Mouse (Mus musculus) adrenal gland, adult 2 months (tissue): Measurements from ENCODE around the gene Mcm5. TPM values are rescaled to one million over a fixed set of nuclear protein-coding genes. Genes with fewer than 3 reads are reported as not detected.

Experiments used
- DNase-seq: peaks from one replicate; pipeline ENCODE4 v3.0.0; 2021
- long read RNA-seq: library from polyadenylated mRNA; stranded (forward); transcript quantifications from one replicate; pipeline ENCODE4 v2.0.0, GENCODE M21; 2021
- polyA plus RNA-seq: library from polyadenylated mRNA; depleted of rRNA; stranded (reverse); fragments of >200 nt; gene quantifications from 2 replicates; pipeline ENCODE4 v1.2.3, GENCODE M21; 2012; rRNA removed
- total RNA-seq, 2 experiments: library from RNA; stranded (reverse); gene quantifications; 2 replicates each; pipeline ENCODE4 v1.2.3; 2021

The Mcm5 gene
- total RNA-seq (1 to 10 TPM; 8.2 to 9.8 TPM), polyA plus RNA-seq (6.7 and 7.3 TPM in 2 replicates)
- long read RNA-seq, transcript Mcm5-201 (17 exons, 3,381 nt) = major isoform, 5 of 13 reads
- long read RNA-seq, partial matches to known transcripts = 2 of 13 reads
- long read RNA-seq, other reads (novel, unspliced or antisense) = 1 of 13 reads

DNA sequence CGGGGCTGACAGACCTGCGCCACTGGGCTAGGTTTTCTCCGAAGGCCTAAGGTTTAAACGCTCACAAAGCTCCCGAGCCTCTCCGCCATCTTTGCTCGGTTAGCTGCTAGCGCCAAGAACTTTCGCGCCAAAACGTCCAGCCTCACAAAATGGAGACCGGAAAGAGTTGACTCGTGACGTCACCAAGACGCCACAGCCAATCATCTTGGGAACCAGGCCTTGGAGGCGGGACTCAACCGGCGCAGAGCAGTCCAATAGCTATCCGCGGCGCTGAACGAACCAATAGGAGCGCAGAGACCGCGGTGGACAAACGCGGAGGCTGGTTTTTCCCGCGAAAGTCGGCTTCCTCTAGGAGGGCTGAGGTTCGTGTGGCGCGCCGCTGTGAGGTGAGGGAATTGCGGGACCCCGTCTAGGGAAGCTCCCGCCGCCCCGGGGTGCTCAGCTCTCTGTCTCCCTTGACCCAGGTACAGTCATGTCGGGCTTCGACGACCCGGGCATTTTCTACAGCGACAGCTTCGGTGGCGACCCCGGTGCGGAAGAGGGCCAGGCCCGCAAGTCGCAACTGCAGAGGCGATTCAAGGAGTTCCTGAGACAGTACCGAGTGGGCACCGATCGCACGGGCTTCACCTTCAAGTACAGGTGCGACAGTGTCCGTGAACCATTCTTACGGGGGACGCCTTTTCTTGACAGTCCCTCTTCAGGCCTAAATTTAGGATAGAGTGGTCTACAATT, at the start of gene Mcm5:
Gene Mcm5 (plus strand): TSS at position 334 of the 732 bp plus-strand sequence.
- peak; percentile 99 for DNase-seq

DNA sequence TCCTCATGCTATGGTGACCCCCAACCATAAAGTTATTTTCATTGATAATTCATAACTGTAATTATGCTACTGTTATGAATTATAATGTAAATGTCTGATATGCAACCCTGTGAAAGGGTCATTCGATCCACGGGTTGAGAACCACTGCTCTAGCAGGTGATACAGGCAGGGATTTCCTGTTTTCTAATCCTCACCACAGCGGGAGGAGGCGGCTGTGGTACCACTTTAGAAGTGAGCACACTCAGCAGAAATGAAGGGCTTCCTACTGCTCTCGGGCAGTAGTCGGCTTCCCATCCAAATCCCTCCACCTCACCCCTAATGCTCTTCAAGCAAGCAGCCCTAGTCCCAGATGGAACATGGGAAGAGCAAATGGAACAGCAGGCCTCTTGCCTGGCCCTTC, 49.3 kb upstream of the Mcm5 start:
- DNase-seq = no peak

GRCm38 (mm10) chr8:75060815-75061214, 48.6 kb upstream of the Mcm5 start:
- DNase-seq = no peak

- peak; percentile 61 for DNase-seq
Measured at GRCm38 (mm10) chr8:75063290-75063689, 46.1 kb upstream of the Mcm5 start.

- no peak for DNase-seq
Measured at GRCm38 (mm10) chr8:75064790-75065189, 44.6 kb upstream of the Mcm5 start.

- no peak for DNase-seq
Measured at GRCm38 (mm10) chr8:75067287-75067686, 42.1 kb upstream of the Mcm5 start.

DNA sequence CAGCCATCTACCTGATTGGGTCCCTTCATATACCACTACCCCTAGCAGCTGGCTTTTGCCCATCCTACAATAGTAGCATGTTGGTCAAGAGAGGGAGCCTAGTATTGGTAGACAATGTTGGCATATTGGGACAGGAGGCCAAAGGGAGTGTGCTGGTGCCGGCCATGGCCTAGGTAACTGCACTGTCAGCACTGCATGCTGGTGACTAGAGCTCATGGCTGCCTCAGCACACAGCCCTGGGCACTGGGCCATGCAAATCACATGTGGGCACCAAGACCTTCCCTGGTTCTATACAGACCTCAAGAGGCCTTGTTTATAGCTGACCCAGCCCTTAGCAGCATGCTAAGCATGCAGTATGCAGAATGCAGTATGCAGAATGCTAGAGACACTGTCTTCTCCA, 39.1 kb upstream of the Mcm5 start:
- no peak for DNase-seq

GRCm38 (mm10) chr8:75071627-75072346, 37.6 kb upstream of the Mcm5 start:
- peak; percentile 81 for DNase-seq

DNA sequence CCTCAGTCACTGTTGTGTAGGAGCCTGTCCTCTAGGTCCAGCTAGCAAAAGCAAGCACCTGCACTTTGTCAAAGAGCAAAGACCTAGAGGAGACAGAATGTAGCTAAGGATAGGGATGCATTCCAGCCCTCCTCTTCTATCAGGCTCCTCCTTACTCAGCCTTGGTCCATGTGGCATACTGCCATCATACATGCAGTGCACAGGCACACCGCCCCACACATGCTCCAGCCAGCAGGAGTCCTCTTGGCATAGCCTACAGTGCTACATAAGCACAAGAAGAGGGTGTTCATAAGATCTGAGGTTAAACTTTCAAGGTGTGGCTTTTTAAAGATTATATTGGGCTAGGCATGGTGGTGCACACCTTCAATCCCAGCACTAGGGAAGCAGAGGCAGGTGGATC, 34.5 kb upstream of the Mcm5 start:
- no peak for DNase-seq

- DNase-seq = no peak
Measured at GRCm38 (mm10) chr8:75078215-75078614, 31.2 kb upstream of the Mcm5 start.

DNA sequence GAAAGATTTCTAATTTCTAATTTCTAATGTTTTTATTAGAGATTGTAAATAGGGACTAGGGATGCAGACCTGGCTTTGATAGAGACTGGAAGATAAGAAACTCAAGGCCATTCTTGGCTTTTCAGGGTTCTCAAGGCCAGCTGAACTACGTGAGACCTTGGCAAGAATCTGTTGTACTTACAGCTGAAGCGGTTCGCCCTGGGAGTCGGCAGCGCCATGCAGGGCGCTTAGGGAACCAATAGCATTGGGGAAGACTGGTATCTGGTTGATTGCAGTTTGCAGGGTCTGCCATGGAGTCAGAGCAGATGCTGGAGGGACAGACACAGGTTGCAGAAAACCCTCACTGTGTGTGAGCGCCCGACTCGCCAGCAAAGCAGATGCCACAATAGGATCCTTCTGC, 30.5 kb upstream of the Mcm5 start:
- no peak for DNase-seq

DNA sequence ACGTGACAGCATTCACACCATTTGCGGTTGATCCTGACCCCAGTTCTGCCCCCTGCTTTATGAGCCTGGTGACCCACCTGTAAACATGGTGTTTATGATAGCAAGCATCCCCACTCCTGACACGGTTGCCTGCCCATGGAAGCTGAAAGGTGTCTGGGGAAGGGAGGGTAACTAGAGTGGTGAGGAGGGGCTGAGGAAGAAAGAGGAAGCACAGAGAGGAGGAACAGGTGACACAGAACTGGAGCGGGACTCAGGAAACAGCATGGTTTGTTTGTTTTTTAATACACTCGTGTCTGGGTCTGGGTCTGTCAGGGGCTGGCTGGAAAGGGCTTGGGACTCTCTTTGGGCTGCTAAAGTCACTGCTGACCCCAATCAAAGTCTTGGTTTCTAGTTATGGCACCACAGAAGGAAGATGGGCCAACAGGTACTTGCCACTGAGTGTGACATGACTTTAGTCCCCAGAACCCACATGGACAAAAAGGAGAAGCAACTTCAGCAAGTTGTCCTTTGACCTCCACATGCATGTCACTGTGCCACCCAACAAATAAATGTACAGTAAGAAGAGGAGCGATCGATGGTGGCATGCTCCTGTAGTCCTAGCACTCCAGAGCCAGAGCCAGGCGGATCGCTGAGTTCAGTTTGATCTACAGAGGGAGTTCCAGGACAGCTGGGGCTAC, 27.9 kb upstream of the Mcm5 start:
- no peak for DNase-seq

DNA sequence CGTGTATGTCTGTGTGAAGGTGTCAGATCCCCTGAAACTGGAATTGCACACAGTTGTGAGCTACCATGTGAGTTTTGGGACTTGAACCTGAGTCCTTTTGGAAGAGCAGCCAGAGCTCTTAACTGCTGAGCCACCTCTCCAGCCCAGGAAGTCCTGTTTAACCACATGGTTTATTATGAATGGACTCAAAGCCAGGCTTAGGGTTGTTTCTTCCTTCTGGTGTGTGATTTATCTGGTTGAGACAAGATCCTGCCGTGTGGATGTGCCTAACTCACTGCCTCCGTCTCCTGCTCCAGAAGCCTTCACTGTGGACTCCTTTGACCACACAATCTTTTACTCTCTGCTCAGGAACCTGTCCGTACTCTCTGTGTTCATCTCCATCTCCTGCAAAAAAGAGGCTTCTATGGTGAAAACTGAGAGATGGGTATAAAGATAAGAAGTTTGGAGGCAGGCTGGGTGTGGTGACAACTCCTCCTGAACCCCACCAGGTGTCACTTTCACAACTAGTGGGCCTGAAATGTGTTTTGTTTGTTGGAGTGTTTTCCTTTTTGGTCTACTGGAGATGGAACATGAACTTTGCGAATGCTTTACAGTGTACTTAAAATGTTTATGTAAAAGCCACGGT, 27.1 kb upstream of the Mcm5 start:
- DNase-seq = no peak

- peak; percentile 97 for DNase-seq
Measured at GRCm38 (mm10) chr8:75083846-75084245, 25.5 kb upstream of the Mcm5 start.

DNA sequence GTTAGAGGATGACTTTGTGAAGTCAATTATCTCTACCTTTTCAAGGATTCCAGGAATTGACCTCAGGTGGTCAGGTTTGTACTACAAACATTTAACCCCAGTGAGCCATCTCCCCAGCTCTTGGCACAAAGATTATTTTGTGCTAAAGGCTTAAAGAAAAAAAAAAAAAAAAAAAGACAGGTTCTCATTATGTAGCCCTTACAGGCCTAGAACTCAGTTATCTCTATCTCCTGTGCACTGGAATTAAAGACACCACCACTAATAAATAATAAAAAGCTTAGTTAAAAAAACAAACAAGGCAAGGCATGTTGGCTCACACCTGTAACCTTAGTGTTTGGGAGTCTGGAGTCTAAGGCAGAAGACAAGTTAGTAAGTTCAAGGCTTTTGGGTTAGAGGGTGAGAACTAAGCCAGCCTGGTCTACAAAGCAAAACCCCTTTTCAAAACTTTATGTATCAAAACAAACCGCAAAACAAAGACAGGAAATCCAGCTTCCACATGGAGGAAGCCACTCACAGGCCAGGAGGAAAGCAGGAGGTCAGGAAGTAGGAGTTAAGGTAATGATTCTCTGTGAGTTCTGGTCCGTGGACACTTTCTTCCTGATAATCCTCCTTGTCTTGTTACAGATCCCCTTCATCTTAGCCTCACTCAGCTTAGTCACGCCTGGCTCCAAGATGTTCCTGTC, 24.8 kb upstream of the Mcm5 start:
- DNase-seq = no peak

DNA sequence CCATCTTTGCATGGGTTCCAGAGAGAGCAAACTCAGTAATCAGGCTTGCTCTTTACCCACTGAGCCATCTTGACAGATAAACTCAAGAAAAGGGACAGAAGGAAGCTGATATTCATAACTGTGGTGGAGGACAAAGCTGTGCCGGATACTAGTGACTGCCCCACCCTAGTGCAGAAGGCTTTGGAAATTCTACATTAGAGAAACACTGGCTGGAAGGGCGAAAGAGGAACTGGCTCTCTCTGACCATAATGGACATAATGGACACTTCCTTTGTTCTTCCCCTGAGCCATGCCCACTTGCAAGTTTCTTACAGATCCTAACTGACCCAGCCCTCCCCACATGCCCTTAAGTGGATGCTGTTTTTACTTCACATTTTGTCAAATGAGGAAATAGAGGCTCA, 23.4 kb upstream of the Mcm5 start:
- DNase-seq = no peak

DNA sequence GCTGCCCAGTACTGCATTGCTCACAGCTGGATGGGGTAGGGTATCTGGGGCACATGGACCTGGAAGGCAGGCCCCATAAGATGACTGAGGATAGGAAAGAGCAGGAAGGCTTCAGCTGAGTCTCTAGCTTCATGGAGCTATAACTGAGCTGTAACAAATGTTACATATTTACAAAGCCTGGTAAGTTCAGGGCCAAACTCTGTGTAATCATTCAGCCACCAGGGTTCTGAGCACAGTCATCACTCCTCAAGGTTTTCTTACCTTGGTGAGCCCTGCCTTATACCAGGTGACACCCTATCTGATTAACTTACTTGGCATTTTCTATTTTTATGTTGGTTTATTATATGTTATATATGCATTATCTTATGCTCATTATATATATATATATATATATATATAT, 22.2 kb upstream of the Mcm5 start:
- peak; percentile 49 for DNase-seq

DNA sequence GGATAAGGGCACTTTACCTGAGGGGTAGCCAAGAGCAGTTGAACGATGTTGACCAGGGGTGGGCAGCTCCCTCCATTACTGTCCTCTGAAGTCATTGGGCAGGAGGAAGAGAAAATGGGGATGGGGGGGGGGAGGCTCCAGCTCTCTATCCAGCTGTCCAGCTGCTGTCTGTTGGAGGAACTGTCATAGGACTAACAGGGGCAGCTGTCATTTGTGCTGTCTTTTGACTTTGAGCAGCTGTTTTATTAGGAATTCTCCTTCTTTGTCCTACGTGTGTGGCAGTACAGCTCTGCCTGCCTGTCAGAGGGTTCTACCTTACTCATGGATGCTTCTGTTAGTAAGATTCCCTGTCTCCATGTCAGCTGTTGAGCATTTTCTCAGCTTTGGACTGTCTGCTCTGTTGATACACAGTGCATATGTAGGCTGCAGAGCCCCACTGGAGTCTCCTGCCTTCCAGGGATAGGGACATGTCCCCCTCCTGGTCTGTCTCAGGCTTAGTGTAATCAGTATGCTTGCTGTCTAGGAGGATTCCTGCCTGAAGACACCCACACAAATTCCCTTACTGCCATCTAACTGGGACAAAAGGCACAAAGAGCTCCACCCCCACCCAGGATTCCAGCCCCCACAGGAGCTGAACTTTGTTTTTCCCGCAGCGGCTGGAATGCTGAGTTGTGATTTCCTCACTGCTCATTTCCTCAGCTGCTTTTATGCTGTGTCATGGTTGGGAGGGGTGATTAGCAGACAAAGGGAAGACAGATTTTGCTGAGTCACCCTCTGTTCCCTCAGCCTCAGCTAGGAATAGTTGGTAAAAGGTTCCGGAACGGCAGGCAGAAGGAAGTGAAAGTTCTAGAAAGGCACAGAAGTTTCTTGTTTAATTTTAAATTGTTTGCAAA, 20.1 kb upstream of the Mcm5 start:
- peak; percentile 88 for DNase-seq

GRCm38 (mm10) chr8:75090781-75091365, 18.5 kb upstream of the Mcm5 start:
- no peak for DNase-seq
